Mouse (Mus musculus) E14TG2a.4 (cell line): ENCODE results near the gene Scarb1.

Experiments used
- H3K27me3 ChIP-seq: 2 replicates; pipeline ENCODE4 v1.6.1; 2014; ENCODE audit warnings: low read length, control low read depth; ENCODE audit not compliant: insufficient read depth
- H3K36me3 ChIP-seq: 2 replicates; pipeline ENCODE4 v1.6.1; 2014; ENCODE audit warnings: low read length, control low read depth; ENCODE audit not compliant: insufficient read depth
- H3K4me1 ChIP-seq: replicated peaks from 2 replicates; pipeline ENCODE4 v1.6.1; 2014; ENCODE audit warnings: low read depth, low read length, control low read depth
- H3K4me3 ChIP-seq: replicated peaks from 2 replicates; pipeline ENCODE4 v1.5.1; 2014; ENCODE audit warnings: mild to moderate bottlenecking, low read length
- H3K9me3 ChIP-seq: 2 replicates; pipeline ENCODE4 v1.6.1; 2014; ENCODE audit warnings: low read length, control low read depth
- CTCF ChIP-seq: conservative IDR thresholded peaks from 2 replicates; pipeline ENCODE4 v1.5.1; 2014; ENCODE audit warnings: low read length
- NANOG ChIP-seq: IDR thresholded peaks from 2 replicates; pipeline ENCODE4 v1.6.1; 2014; ENCODE audit warnings: borderline replicate concordance, low read length, mixed read lengths
- POU5F1 ChIP-seq: IDR thresholded peaks from 2 replicates; pipeline ENCODE4 v1.6.1; 2014; ENCODE audit warnings: low read length, borderline replicate concordance

The Scarb1 gene

GRCm38 (mm10) chr5:125262578-125262977, 78.3 kb downstream of the Scarb1 start:
- Histone ChIP-seq H3K9me3 (peaks cover 6% of the 10 kb centered on the region; the same call in 1 of the 2 replicates), H3K27me3 (peaks cover 5% of the 10 kb centered on the region; the same call in 1 of the 2 replicates)
- TF ChIP-seq POU5F1 (no peak), CTCF (no peak), NANOG (no peak)

GRCm38 (mm10) chr5:125253917-125254316, 87.0 kb downstream of the Scarb1 start:
- H3K36me3 ChIP-seq = no peaks in the 10 kb centered on the region
- H3K9me3 ChIP-seq = no peaks in the 10 kb centered on the region
- H3K4me3 ChIP-seq = no peak overlapping the region
- H3K4me1 ChIP-seq = peaks cover 28% of the 10 kb centered on the region
- TF ChIP-seq CTCF = no peak
- TF ChIP-seq POU5F1 = no peak
- no peak for TF ChIP-seq NANOG
- peaks cover 14% of the 10 kb centered on the region for H3K27me3 ChIP-seq

More at GRCm38 (mm10) chr5:125262578-125262977, 78.3 kb downstream of the Scarb1 start:
- Histone ChIP-seq H3K4me1 (peaks cover 14% of the 10 kb centered on the region), H3K4me3 (no peak overlapping the region), H3K36me3 (no peaks in the 10 kb centered on the region)

GRCm38 (mm10) chr5:125253448-125253847, 87.4 kb downstream of the Scarb1 start:
- H3K9me3 ChIP-seq = no peaks in the 10 kb centered on the region
- H3K36me3 ChIP-seq = no peaks in the 10 kb centered on the region
- H3K4me1 ChIP-seq = peaks cover 28% of the 10 kb centered on the region
- no peak overlapping the region for H3K4me3 ChIP-seq
- peaks cover 17% of the 10 kb centered on the region for H3K27me3 ChIP-seq
- TF ChIP-seq POU5F1 (no peak), CTCF (no peak), NANOG (no peak)

- Histone ChIP-seq H3K36me3 (no peaks in the 10 kb centered on the region), H3K4me1 (peaks cover 29% of the 10 kb centered on the region), H3K9me3 (no peaks in the 10 kb centered on the region), H3K4me3 (no peak overlapping the region), H3K27me3 (peaks cover 23% of the 10 kb centered on the region)
- TF ChIP-seq POU5F1 = no peak
- no peak for TF ChIP-seq NANOG
- TF ChIP-seq CTCF = no peak
These were observed 88.2 kb downstream of the Scarb1 start for GRCm38 (mm10) chr5:125252664-125253063.

GRCm38 (mm10) chr5:125251885-125252615, 88.8 kb downstream of the Scarb1 start:
- no peaks in the 10 kb centered on the region for H3K9me3 ChIP-seq
- H3K36me3 ChIP-seq = no peaks in the 10 kb centered on the region
- peaks cover 28% of the 10 kb centered on the region for H3K27me3 ChIP-seq
- H3K4me1 ChIP-seq = peaks cover 34% of the 10 kb centered on the region
- no peak overlapping the region for H3K4me3 ChIP-seq
- TF ChIP-seq POU5F1 (no peak), CTCF (peak; percentile 83), NANOG (no peak)

- peaks cover 54% of the 10 kb centered on the region for H3K4me1 ChIP-seq
- H3K27me3 ChIP-seq = peaks cover 36% of the 10 kb centered on the region
- TF ChIP-seq CTCF (no peak), POU5F1 (no peak), NANOG (no peak)
- H3K36me3 ChIP-seq = no peaks in the 10 kb centered on the region
- H3K4me3 ChIP-seq = no peak overlapping the region
- H3K9me3 ChIP-seq = no peaks in the 10 kb centered on the region
These were observed 91.7 kb downstream of the Scarb1 start for GRCm38 (mm10) chr5:125249187-125249586.

- Histone ChIP-seq H3K36me3 (no peaks in the 10 kb centered on the region), H3K4me3 (no peak overlapping the region), H3K27me3 (peaks cover 26% of the 10 kb centered on the region), H3K4me1 (peaks cover 46% of the 10 kb centered on the region), H3K9me3 (no peaks in the 10 kb centered on the region)
- TF ChIP-seq POU5F1 (no peak), NANOG (no peak), CTCF (no peak)
These were observed 94.2 kb downstream of the Scarb1 start for GRCm38 (mm10) chr5:125246711-125247110.

GRCm38 (mm10) chr5:125245534-125246151, 95.3 kb downstream of the Scarb1 start:
- H3K4me3 ChIP-seq = peak overlapping the region; percentile 58
- peaks cover 54% of the 10 kb centered on the region for H3K4me1 ChIP-seq
- peaks cover 24% of the 10 kb centered on the region for H3K27me3 ChIP-seq
- no peaks in the 10 kb centered on the region for H3K9me3 ChIP-seq
- TF ChIP-seq POU5F1 (no peak), NANOG (no peak), CTCF (no peak)
- H3K36me3 ChIP-seq = no peaks in the 10 kb centered on the region

- Histone ChIP-seq H3K9me3 (no peaks in the 10 kb centered on the region), H3K36me3 (no peaks in the 10 kb centered on the region), H3K27me3 (peaks cover 24% of the 10 kb centered on the region), H3K4me3 (peak overlapping the region; percentile 8; the same call in 1 of the 2 replicates), H3K4me1 (peaks cover 60% of the 10 kb centered on the region)
- no peak for TF ChIP-seq POU5F1
- no peak for TF ChIP-seq CTCF
- TF ChIP-seq NANOG = no peak
These were observed 95.9 kb downstream of the Scarb1 start for GRCm38 (mm10) chr5:125244825-125245533.
